Mouse (Mus musculus) inflammation-experienced regulatory T-cells, adult 6 months (primary cell): ENCODE results near the gene Fam155a. TPM values are rescaled to one million over a fixed set of nuclear protein-coding genes. Genes with fewer than 3 reads are reported as not detected.

ENCODE experiments used
- ATAC-seq: one replicate; pipeline ENCODE4 v1.8.0; 2017
- polyA plus RNA-seq, 3 experiments: library from polyadenylated mRNA; unstranded; fragments of 100-300 nt; shearing (Covaris generic); gene quantifications; one replicate each; pipeline ENCODE4 v1.2.1; 2017

Fam155a gene
- polyA plus RNA-seq, 3 experiments from 2014 or later: 0.13 TPM; not detected in 2

- ATAC-seq: no peak
These were observed 114.1 kb downstream of the Fam155a start for GRCm38 (mm10) chr8:9656901-9657300.

GRCm38 (mm10) chr8:9654826-9655225 is 116.1 kb downstream of the Fam155a start:
- ATAC-seq: no peak

DNA sequence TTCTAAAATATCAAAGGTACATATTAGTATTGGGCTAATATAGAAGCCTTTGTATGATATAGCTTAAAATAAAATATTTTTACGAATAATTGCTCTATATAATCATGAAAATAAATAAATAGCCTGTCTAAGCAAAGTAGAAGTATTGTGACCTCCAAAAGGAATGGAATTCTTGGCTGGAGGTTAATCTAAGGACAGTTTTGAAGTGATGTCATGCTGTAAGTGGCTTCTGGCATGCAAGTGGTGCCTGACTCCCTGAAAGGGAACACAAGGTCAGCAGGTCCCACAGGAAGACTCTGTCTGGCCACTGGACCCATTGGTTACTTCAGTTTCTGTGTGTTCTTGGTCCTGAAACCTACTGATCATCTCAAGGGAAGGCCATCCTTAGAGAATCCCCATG is 117.3 kb downstream of the Fam155a start:
- no peak for ATAC-seq

GRCm38 (mm10) chr8:9638162-9638561 is 132.8 kb downstream of the Fam155a start:
- no peak for ATAC-seq

- no peak for ATAC-seq
These were observed 135.7 kb downstream of the Fam155a start for GRCm38 (mm10) chr8:9635240-9635639.

GRCm38 (mm10) chr8:9607086-9607701 is 163.8 kb downstream of the Fam155a start:
- ATAC-seq: no peak

- no peak for ATAC-seq
These were observed 175.0 kb downstream of the Fam155a start for GRCm38 (mm10) chr8:9596003-9596402.

DNA sequence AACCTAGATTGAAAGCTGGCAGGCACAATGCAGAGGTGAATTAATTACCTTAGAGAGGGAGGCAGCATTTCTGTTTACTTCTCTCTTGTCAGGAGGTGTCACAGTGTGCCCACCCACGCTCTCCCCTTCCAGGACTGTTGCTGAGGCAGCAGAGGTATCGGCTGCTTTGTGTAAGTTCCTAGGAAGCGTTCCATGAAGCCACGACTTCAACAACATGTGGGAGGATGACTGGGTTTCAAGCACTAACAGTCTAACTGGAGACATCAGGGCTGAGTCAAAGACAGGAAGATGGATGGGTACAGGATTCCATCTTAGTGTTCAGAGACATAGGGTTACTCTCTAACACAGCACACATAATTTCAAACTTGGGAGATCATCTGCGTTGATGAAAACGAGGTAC is 189.1 kb downstream of the Fam155a start:
- ATAC-seq: no peak

GRCm38 (mm10) chr8:9580192-9580591 is 190.8 kb downstream of the Fam155a start:
- no peak for ATAC-seq

DNA sequence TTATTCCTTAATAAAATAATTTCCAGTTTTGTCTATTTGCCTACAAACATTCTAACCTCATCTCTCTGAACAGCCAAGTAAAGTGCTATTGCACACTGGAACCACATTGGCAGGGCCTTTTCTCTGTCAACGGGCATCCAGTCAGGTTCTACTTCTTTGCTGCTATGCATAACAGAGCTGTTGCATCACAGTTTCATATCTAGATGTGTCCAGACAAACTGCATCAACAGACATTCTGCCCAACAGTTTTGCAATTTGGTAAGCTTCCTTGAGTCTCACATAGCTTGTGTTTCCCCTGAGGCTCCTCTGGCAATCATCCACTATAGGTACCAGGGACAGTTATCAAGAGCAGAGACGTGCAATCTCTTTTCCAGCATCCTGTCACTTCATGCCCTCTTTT is 199.0 kb downstream of the Fam155a start:
- no peak for ATAC-seq

DNA sequence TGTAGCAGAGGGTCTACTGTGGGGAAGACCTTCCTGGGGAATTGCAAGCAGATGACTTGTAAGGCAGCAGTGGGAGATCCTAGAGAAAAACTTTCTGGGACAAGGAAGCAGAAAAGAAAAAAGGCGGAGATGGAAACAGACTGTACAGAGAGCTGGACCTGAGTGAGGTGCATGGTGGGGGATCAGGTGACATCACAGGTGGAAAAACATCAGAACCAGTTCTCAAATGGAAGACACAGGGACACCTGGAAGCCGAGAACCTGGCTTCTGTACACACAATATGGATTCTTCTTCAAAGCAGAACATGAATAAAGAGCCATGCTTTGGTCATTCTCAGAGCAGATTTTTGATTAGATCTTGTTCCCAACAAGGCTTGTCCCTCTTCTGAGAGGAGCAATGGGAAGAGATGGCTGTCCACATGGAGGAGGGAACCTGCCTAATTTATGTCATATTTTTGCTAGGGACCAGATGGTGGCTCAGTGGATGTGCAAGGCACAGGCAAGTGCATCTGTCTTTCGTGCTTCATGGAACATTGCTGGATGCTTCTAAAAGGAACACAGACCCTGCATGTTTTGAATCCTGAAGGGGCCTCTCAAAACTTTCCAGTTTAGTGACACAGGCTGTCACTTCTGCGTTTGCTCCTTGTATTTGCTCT is 201.3 kb downstream of the Fam155a start:
- no peak for ATAC-seq

DNA sequence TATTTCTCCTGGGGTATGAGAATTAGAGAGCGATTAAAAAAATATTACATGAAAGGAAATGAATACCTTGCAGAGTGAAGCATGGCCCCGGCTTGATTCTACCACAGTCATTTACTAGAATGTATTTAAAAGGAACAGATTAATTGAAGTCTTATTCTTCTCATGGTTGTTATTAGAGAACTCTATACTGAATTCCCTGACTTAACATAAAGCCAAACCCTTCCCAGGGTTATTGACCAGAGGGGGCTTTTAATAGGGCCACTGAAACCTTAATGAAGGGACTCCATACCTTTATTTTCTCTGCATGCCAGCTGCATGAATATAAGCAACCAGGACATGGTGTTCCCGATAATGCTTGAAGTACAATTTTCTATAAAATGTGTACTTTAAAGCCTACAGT is 221.8 kb downstream of the Fam155a start:
- no peak for ATAC-seq

- no peak for ATAC-seq
These were observed 223.4 kb downstream of the Fam155a start for GRCm38 (mm10) chr8:9547558-9547954.

DNA sequence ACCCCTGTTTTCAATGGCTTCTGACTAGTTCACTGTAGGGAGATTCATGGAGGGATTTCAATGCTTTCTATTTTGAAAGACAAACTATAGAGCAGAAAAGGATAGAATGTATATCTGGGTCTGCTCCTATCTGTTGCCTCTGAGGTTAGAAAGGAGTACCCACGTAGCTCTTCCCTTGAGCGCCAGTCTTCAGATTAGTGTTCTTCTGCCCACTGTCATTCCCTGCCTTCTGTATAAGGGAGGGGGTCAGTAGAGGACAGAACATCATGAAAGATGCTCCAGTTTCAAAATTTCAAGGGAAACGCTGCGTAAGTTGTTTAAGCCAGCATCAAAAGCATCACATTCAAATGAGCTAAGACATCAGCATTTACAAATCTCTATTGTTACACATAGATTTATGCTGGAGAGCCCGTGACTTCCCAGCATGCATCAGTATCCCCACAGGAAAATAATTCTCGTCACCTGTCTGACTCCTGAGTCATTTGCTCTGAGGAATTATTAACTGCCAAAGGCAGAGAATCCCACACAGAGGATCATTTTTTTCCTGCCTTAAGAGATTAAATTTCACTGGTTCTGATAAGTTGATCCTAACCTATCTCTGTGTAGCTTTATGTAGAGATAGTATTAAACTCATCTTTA is 223.9 kb downstream of the Fam155a start:
- ATAC-seq: no peak

- ATAC-seq: no peak
These were observed 224.5 kb downstream of the Fam155a start for GRCm38 (mm10) chr8:9546429-9546828.

GRCm38 (mm10) chr8:9545665-9546064 is 225.3 kb downstream of the Fam155a start:
- ATAC-seq: no peak

GRCm38 (mm10) chr8:9535730-9536372 is 235.1 kb downstream of the Fam155a start:
- no peak for ATAC-seq

DNA sequence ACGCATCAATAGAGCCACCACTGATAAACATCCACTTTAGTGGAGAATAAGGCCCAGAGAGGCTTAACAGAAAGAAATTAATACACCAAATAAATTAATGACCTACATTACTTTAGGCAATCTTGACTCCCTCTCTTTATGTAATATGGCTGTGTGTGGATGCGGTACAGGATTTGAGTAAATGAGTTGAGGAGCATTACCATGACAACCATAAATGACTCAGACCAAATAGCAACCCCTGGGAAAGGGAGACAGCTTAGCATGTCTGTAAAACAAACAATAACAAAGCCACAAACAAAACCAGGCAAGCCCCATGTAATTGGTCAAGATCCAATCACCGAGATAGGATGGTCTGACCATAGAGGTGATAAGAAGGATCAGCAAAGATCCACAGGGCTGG is 244.4 kb downstream of the Fam155a start:
- no peak for ATAC-seq

DNA sequence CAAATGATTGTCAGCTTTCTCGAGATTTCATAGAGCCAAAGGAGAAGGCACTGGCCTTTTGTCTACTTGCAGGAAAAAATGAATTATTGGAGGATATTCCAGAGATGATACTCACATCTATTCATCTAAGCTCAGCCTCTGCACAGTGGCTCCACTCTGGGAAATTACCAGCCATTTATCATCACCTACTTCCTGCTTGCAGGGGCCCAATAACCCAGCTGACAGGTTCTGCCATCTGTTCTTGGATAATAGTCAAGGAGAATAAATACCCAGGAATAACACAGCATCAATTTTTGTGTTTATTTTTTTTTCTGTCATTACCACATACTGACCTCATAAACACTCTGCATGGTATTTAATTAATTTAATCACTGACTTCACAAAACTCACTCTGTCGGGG is 249.4 kb downstream of the Fam155a start:
- ATAC-seq: no peak

GRCm38 (mm10) chr8:9500751-9501150 is 270.2 kb downstream of the Fam155a start:
- ATAC-seq: no peak

GRCm38 (mm10) chr8:9494225-9494598 is 276.7 kb downstream of the Fam155a start:
- no peak for ATAC-seq

DNA sequence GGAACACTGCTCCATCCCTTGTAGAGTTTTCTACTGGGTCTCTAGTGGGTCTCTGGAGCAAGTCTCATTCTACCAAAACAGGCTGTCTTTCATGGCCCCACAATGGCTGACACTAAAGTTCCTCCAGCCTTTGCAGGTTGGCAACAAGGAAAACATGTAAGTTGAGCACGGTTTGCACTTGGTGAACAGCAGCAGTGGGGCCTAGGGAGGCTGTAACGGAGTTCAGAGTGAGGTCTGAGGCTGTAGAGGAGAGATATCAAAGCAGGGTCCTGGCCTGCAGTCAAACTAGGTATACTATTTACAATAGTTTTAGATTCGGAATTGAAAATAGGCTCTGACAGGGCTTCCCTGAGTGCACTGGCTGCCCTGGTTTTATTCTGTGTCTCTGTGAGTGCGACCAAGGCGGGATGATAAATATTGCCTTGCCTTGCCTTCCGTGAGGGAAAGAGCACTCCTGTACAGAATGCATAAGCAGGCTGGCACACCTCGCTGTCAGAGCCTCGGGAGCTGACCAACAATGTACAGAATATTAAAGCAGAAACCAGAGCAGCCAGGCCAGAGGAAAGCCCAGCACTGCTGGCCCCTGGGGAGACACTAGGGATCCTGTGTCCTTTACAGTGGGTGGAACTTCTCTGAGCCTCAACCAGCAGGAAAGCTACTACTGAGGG is 277.3 kb downstream of the Fam155a start:
- ATAC-seq: no peak

DNA sequence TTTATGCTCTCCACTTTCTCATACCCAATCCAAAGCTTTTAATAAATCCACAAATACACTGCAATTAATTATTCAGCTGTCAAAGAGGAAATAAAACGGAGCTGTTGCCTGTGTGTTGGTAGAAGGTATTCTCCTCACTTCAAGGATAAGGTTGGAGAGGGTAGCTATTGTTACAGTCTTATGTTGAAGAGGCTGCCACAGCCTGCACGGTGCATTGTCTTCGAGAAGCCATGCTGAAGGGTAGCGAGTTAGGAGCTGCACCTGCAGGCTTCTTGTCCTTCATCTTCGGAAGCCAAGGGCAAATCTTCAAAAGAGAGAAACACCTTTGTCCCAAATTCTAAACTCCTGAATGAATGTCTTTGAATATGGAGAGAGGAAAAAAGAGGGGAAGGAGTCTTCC is 288.4 kb downstream of the Fam155a start:
- no peak for ATAC-seq
